Comparison of ENCODE assay signal across 8 mouse cellular contexts in the genomic region with DNA sequence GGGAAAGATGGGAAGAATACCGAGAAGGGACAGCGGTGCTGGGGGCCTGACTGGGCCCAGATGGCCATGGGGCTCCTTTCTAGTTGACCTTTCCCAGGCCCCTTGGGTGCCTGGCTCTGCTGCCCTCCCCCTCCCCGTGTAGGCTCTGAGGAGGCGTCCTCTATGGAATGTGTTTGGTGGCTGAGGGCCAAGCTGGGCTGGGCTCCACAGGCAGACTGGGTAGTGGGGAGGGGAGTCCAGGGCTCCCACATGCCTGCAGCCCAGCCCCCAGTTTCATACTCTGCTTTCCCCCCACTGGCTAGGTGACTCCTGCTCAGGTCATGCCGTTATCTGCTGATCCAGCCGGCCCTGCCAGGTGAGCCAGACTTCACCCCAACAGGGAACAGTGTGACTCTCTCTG. TPM values are rescaled to one million over a fixed set of nuclear protein-coding genes. Genes with fewer than 3 reads are reported as not detected.
DNase-seq lines count a peak whose midpoint lies in the region; ATAC-seq and TF ChIP-seq lines count a peak whose summit lies in the region.

No protein-coding gene starts in this region.

- peak; percentile 87 for DNase-seq in adrenal gland, adult 2 months
- DNase-seq in heart, postnatal 4 days, result peak; percentile 84
- peak; percentile 48 to 49 for DNase-seq in layer of hippocampus, adult 2 months (ENCODE audit: low spot score in 2 of 2)
- peak; percentile 73 for DNase-seq in lung, postnatal 25 days (ENCODE audit: low spot score)
- peak; percentile 74 for DNase-seq in testis, postnatal 10 days (ENCODE audit: low spot score)
- no peak for DNase-seq in urinary bladder, postnatal 10 days (ENCODE audit: low spot score)

- TF ChIP-seq POLR2A in cortical plate, adult 2 months (IDR thresholded peaks at IDR 0.05; ENCODE audit: extremely low read depth, insufficient read depth, low read length), result no peak

- TF ChIP-seq CTCF in cortical plate, adult 2 months (IDR thresholded peaks at IDR 0.05; ENCODE audit: extremely low read depth, insufficient read depth, low read length), result no peak
- no peak for TF ChIP-seq CTCF in layer of hippocampus, adult 2 months (conservative IDR thresholded peaks at IDR 0.05)

- H3K27ac ChIP-seq in cortical plate, adult 2 months (ENCODE audit: insufficient read depth, low read length), result peak overlapping the region; percentile 69
- H3K27ac ChIP-seq in layer of hippocampus, adult 2 months, result peak overlapping the region; percentile 89

- no peak for ATAC-seq in inflammation-experienced regulatory T-cells, adult 6 months

- peaks cover 2% of the 10 kb centered on the region for H3K4me1 ChIP-seq in cortical plate, adult 2 months (ENCODE audit: control insufficient read depth, insufficient read depth, low read length)

- H3K4me3 ChIP-seq in cortical plate, adult 2 months (ENCODE audit: insufficient read depth, low read length), result no peak overlapping the region
- H3K4me3 ChIP-seq in layer of hippocampus, adult 2 months, result peak overlapping the region; percentile 35

RNA-seq across cellular contexts. Expression of a gene that starts 3.8 kb away (rescaled TPM):
- total RNA-seq in adrenal gland, adult 2 months (2021), result 10 to 100 TPM; 75.7 to 82.0 TPM
- 89.9 and 110 TPM in 2 replicates for polyA plus RNA-seq in adrenal gland, adult 2 months (2012; rRNA removed)
- polyA plus RNA-seq in cortical plate, adult 2 months (2012; rRNA removed), result 30.1 and 30.2 TPM in 2 replicates
- 10 to 100 TPM; 31.0 to 31.5 TPM for total RNA-seq in heart, postnatal 4 days (2021)
- total RNA-seq in layer of hippocampus, adult 2 months (2021), result 10 to 100 TPM; 84.4 to 92.7 TPM
- 1 to 10 TPM; 1.1 to 1.5 (median 1.1) TPM for polyA plus RNA-seq in inflammation-experienced regulatory T-cells, adult 6 months (2017; shearing (Covaris generic))

RNA-seq across cellular contexts. Expression of a gene that starts 16.6 kb away (rescaled TPM):
- total RNA-seq in adrenal gland, adult 2 months (2021), result 100 to 1,000 TPM; 393 to 485 TPM
- 6.9 and 9.6 TPM in 2 replicates for polyA plus RNA-seq in adrenal gland, adult 2 months (2012; rRNA removed)
- polyA plus RNA-seq in cortical plate, adult 2 months (2012; rRNA removed), result 206 and 214 TPM in 2 replicates
- 100 to 1,000 TPM; 294 to 307 TPM for total RNA-seq in heart, postnatal 4 days (2021)
- total RNA-seq in layer of hippocampus, adult 2 months (2021), result 100 to 1,000 TPM; 295 to 309 TPM
- 100 to 1,000 TPM; 763 to 998 (median 907) TPM for polyA plus RNA-seq in inflammation-experienced regulatory T-cells, adult 6 months (2017; shearing (Covaris generic))

RNA-seq across cellular contexts. Expression of a gene that starts 16.7 kb away (rescaled TPM):
- total RNA-seq in adrenal gland, adult 2 months (2021), result 10 to 100 TPM in 1 of 2 experiments, 1 to 10 TPM in 1; 9.2 to 18.9 TPM
- 11.4 and 12.6 TPM in 2 replicates for polyA plus RNA-seq in adrenal gland, adult 2 months (2012; rRNA removed)
- 6.2 and 6.3 TPM in 2 replicates for polyA plus RNA-seq in cortical plate, adult 2 months (2012; rRNA removed)
- 10 to 100 TPM; 11.5 to 12.2 TPM for total RNA-seq in heart, postnatal 4 days (2021)
- total RNA-seq in layer of hippocampus, adult 2 months (2021), result 1 to 10 TPM; 7.6 to 8.1 TPM
- polyA plus RNA-seq in inflammation-experienced regulatory T-cells, adult 6 months (2017; shearing (Covaris generic)), result 10 to 100 TPM; 12.1 to 15.5 (median 12.3) TPM

RNA-seq across cellular contexts. Expression of a gene that starts 25.0 kb away (rescaled TPM):
- total RNA-seq in adrenal gland, adult 2 months (2021), result 10 to 100 TPM; 12.5 to 17.5 TPM
- polyA plus RNA-seq in adrenal gland, adult 2 months (2012; rRNA removed), result 22.3 and 25.3 TPM in 2 replicates
- 36.4 and 37.1 TPM in 2 replicates for polyA plus RNA-seq in cortical plate, adult 2 months (2012; rRNA removed)
- total RNA-seq in heart, postnatal 4 days (2021), result 10 to 100 TPM; 10.4 to 11.1 TPM
- total RNA-seq in layer of hippocampus, adult 2 months (2021), result 10 to 100 TPM; 25.0 to 31.9 TPM
- polyA plus RNA-seq in inflammation-experienced regulatory T-cells, adult 6 months (2017; shearing (Covaris generic)), result 10 to 100 TPM; 19.2 to 28.2 (median 24.9) TPM

RNA-seq across cellular contexts. Expression of a gene that starts 39.4 kb away (rescaled TPM):
- total RNA-seq in adrenal gland, adult 2 months (2021), result 10 to 100 TPM; 19.5 to 28.2 TPM
- 129 and 130 TPM in 2 replicates for polyA plus RNA-seq in adrenal gland, adult 2 months (2012; rRNA removed)
- 32.4 and 34.2 TPM in 2 replicates for polyA plus RNA-seq in cortical plate, adult 2 months (2012; rRNA removed)
- 1 to 10 TPM; 9.1 to 9.3 TPM for total RNA-seq in heart, postnatal 4 days (2021)
- total RNA-seq in layer of hippocampus, adult 2 months (2021), result 10 to 100 TPM; 12.9 to 15.4 TPM
- polyA plus RNA-seq in inflammation-experienced regulatory T-cells, adult 6 months (2017; shearing (Covaris generic)), result 10 to 100 TPM; 42.7 to 50.3 (median 49.9) TPM
